Mouse (Mus musculus): Measurements from ENCODE around the gene Spa17. TPM values are rescaled to one million over a fixed set of nuclear protein-coding genes. Genes with fewer than 3 reads are reported as not detected.

The Spa17 gene
- polyA plus RNA-seq (2015; fragmentation: Nextera tagmentation; extraction: Ambion mirVana) = 3.7 and 3.8 TPM in 2 replicates

- H3K9me3 ChIP-seq = no peaks in the 10 kb centered on the region
- H3K27me3 ChIP-seq (replicated peaks) = no peaks in the 10 kb centered on the region
- H3K9ac ChIP-seq = peak within 1 kb of the TSS; percentile 58
- H3K4me1 ChIP-seq (replicated peaks) = peaks cover 6% of the 10 kb centered on the region; the same call in 1 of the 2 replicates
- peak within 1 kb of the TSS; percentile 60 for H3K27ac ChIP-seq
- peak within 1 kb of the TSS; percentile 79 for H3K4me2 ChIP-seq (replicated peaks)
- no peaks in the 10 kb centered on the region for H3K36me3 ChIP-seq
- ATAC-seq = peak; percentile 98
- peak within 1 kb of the TSS; percentile 66 for H3K4me3 ChIP-seq (replicated peaks)
- under 1% methylated on average over 45 of the region's 45 CpGs for WGBS
Observed at GRCm38 (mm10) chr9:37613182-37613910, at the start of gene Spa17. Spa17 (minus strand) TSS chr9:37613722.

- H3K9ac ChIP-seq = no peak overlapping the region
- no peak for ATAC-seq
- H3K4me2 ChIP-seq (replicated peaks) = no peak overlapping the region
- no peaks in the 10 kb centered on the region for H3K36me3 ChIP-seq
- H3K27me3 ChIP-seq (replicated peaks) = no peaks in the 10 kb centered on the region
- no peak overlapping the region for H3K4me3 ChIP-seq (replicated peaks)
- no peaks in the 10 kb centered on the region for H3K4me1 ChIP-seq (replicated peaks)
- H3K9me3 ChIP-seq = no peaks in the 10 kb centered on the region
- WGBS = 55% methylated on average over 1 of the region's 1 CpGs
- no peak overlapping the region for H3K27ac ChIP-seq
Observed at GRCm38 (mm10) chr9:37663210-37663609, 49.7 kb upstream of the Spa17 start.

GRCm38 (mm10) chr9:37659413-37659812, 45.9 kb upstream of the Spa17 start:
- Histone ChIP-seq H3K27ac (no peak overlapping the region), H3K4me1 (replicated peaks) (no peaks in the 10 kb centered on the region), H3K27me3 (replicated peaks) (no peaks in the 10 kb centered on the region), H3K9me3 (no peaks in the 10 kb centered on the region), H3K9ac (no peak overlapping the region), H3K4me2 (replicated peaks) (no peak overlapping the region), H3K36me3 (no peaks in the 10 kb centered on the region), H3K4me3 (replicated peaks) (no peak overlapping the region)
- WGBS = 79% methylated on average over 6 of the region's 6 CpGs
- no peak for ATAC-seq

- no peaks in the 10 kb centered on the region for H3K9me3 ChIP-seq
- peak within 1 kb of the TSS; percentile 78 for H3K9ac ChIP-seq
- ATAC-seq = peak; percentile 97
- H3K4me2 ChIP-seq (replicated peaks) = peak within 1 kb of the TSS; percentile 76
- WGBS = under 1% methylated on average over 36 of the region's 36 CpGs
- no peaks in the 10 kb centered on the region for H3K4me1 ChIP-seq (replicated peaks)
- peaks cover 11% of the 10 kb centered on the region for H3K36me3 ChIP-seq
- H3K27me3 ChIP-seq (replicated peaks) = no peaks in the 10 kb centered on the region
- H3K4me3 ChIP-seq (replicated peaks) = peak within 1 kb of the TSS; percentile 71
- H3K27ac ChIP-seq = peak within 1 kb of the TSS; percentile 91
Observed at GRCm38 (mm10) chr9:37656931-37657481, 43.5 kb upstream of the Spa17 start, which contains the start of gene Tbrg1. Tbrg1 (minus strand) TSS chr9:37657312.

- Histone ChIP-seq H3K4me2 (replicated peaks) (peak overlapping the region; percentile 76), H3K9me3 (no peaks in the 10 kb centered on the region), H3K4me1 (replicated peaks) (no peaks in the 10 kb centered on the region), H3K27me3 (replicated peaks) (no peaks in the 10 kb centered on the region), H3K36me3 (peaks cover 12% of the 10 kb centered on the region), H3K27ac (peak overlapping the region; percentile 91), H3K4me3 (replicated peaks) (peak overlapping the region; percentile 71), H3K9ac (peak overlapping the region; percentile 78)
- ATAC-seq = peak; percentile 57
- under 1% methylated on average over 10 of the region's 10 CpGs for WGBS
Observed at GRCm38 (mm10) chr9:37656439-37656881, 42.9 kb upstream of the Spa17 start.

- Histone ChIP-seq H3K4me2 (replicated peaks) (peak overlapping the region; percentile 76), H3K36me3 (peaks cover 16% of the 10 kb centered on the region), H3K4me3 (replicated peaks) (peak overlapping the region; percentile 71), H3K27ac (no peak overlapping the region), H3K4me1 (replicated peaks) (no peaks in the 10 kb centered on the region), H3K9me3 (no peaks in the 10 kb centered on the region), H3K9ac (peak overlapping the region; percentile 78; the same call in 1 of the 2 replicates), H3K27me3 (replicated peaks) (no peaks in the 10 kb centered on the region)
- 45% methylated on average over 8 of the region's 8 CpGs for WGBS
- no peak; the same call in 1 of the 2 replicates for ATAC-seq
Observed at GRCm38 (mm10) chr9:37655961-37656360, 42.4 kb upstream of the Spa17 start.

GRCm38 (mm10) chr9:37653836-37654235, 40.3 kb upstream of the Spa17 start:
- ATAC-seq = no peak
- peaks cover 28% of the 10 kb centered on the region for H3K36me3 ChIP-seq
- WGBS = 81% methylated on average over 5 of the region's 5 CpGs
- no peaks in the 10 kb centered on the region for H3K4me1 ChIP-seq (replicated peaks)
- no peak overlapping the region for H3K4me2 ChIP-seq (replicated peaks)
- no peaks in the 10 kb centered on the region for H3K27me3 ChIP-seq (replicated peaks)
- H3K4me3 ChIP-seq (replicated peaks) = no peak overlapping the region
- H3K9me3 ChIP-seq = no peaks in the 10 kb centered on the region
- no peak overlapping the region for H3K27ac ChIP-seq
- no peak overlapping the region for H3K9ac ChIP-seq

GRCm38 (mm10) chr9:37650639-37651038, 37.1 kb upstream of the Spa17 start:
- H3K4me3 ChIP-seq (replicated peaks) = no peak overlapping the region
- WGBS = 93% methylated on average over 5 of the region's 5 CpGs
- no peaks in the 10 kb centered on the region for H3K27me3 ChIP-seq (replicated peaks)
- no peak overlapping the region for H3K9ac ChIP-seq
- no peak for ATAC-seq
- H3K4me2 ChIP-seq (replicated peaks) = no peak overlapping the region
- no peak overlapping the region for H3K27ac ChIP-seq
- H3K4me1 ChIP-seq (replicated peaks) = no peaks in the 10 kb centered on the region
- no peaks in the 10 kb centered on the region for H3K9me3 ChIP-seq
- peaks cover 28% of the 10 kb centered on the region for H3K36me3 ChIP-seq

GRCm38 (mm10) chr9:37646246-37646645, 32.7 kb upstream of the Spa17 start:
- Histone ChIP-seq H3K4me1 (replicated peaks) (no peaks in the 10 kb centered on the region), H3K9me3 (no peaks in the 10 kb centered on the region), H3K27me3 (replicated peaks) (no peaks in the 10 kb centered on the region), H3K36me3 (peaks cover 13% of the 10 kb centered on the region), H3K4me3 (replicated peaks) (no peak overlapping the region), H3K4me2 (replicated peaks) (no peak overlapping the region), H3K9ac (no peak overlapping the region), H3K27ac (no peak overlapping the region)
- 81% methylated on average over 3 of the region's 3 CpGs for WGBS
- ATAC-seq = no peak

GRCm38 (mm10) chr9:37638721-37639120, 25.2 kb upstream of the Spa17 start:
- Histone ChIP-seq H3K4me3 (replicated peaks) (no peak overlapping the region), H3K36me3 (no peaks in the 10 kb centered on the region), H3K27me3 (replicated peaks) (no peaks in the 10 kb centered on the region), H3K4me1 (replicated peaks) (no peaks in the 10 kb centered on the region), H3K4me2 (replicated peaks) (no peak overlapping the region), H3K9me3 (no peaks in the 10 kb centered on the region), H3K27ac (no peak overlapping the region), H3K9ac (no peak overlapping the region)
- WGBS = 84% methylated on average over 3 of the region's 3 CpGs
- ATAC-seq = no peak

GRCm38 (mm10) chr9:37636800-37637542, 23.4 kb upstream of the Spa17 start:
- WGBS = 53% methylated on average over 6 of the region's 6 CpGs
- H3K4me3 ChIP-seq (replicated peaks) = no peak overlapping the region

GRCm38 (mm10) chr9:37636335-37636734, 22.8 kb upstream of the Spa17 start:
- 20% methylated on average over 7 of the region's 7 CpGs for WGBS

More at GRCm38 (mm10) chr9:37636800-37637542, 23.4 kb upstream of the Spa17 start:
- H3K27ac ChIP-seq = no peak overlapping the region
- H3K9ac ChIP-seq = no peak overlapping the region
- H3K4me1 ChIP-seq (replicated peaks) = no peaks in the 10 kb centered on the region
- no peak overlapping the region for H3K4me2 ChIP-seq (replicated peaks)
- H3K27me3 ChIP-seq (replicated peaks) = no peaks in the 10 kb centered on the region
- no peaks in the 10 kb centered on the region for H3K36me3 ChIP-seq
- no peaks in the 10 kb centered on the region for H3K9me3 ChIP-seq
- ATAC-seq = no peak

More at GRCm38 (mm10) chr9:37636335-37636734, 22.8 kb upstream of the Spa17 start:
- no peak for ATAC-seq
- Histone ChIP-seq H3K9me3 (no peaks in the 10 kb centered on the region), H3K9ac (no peak overlapping the region), H3K4me3 (replicated peaks) (no peak overlapping the region), H3K4me1 (replicated peaks) (no peaks in the 10 kb centered on the region), H3K27me3 (replicated peaks) (no peaks in the 10 kb centered on the region), H3K27ac (no peak overlapping the region), H3K4me2 (replicated peaks) (no peak overlapping the region), H3K36me3 (no peaks in the 10 kb centered on the region)

Measured in intestine, embryonic 15.5 days (tissue).